Mouse (Mus musculus): ENCODE measurements at regions not wholly inside any gene's neighbourhood (a gene's known extent, or its start where the extent isn't known, plus 50 kb on each side); places are given as distances from the start of the nearest gene placed in this dataset.

DNA sequence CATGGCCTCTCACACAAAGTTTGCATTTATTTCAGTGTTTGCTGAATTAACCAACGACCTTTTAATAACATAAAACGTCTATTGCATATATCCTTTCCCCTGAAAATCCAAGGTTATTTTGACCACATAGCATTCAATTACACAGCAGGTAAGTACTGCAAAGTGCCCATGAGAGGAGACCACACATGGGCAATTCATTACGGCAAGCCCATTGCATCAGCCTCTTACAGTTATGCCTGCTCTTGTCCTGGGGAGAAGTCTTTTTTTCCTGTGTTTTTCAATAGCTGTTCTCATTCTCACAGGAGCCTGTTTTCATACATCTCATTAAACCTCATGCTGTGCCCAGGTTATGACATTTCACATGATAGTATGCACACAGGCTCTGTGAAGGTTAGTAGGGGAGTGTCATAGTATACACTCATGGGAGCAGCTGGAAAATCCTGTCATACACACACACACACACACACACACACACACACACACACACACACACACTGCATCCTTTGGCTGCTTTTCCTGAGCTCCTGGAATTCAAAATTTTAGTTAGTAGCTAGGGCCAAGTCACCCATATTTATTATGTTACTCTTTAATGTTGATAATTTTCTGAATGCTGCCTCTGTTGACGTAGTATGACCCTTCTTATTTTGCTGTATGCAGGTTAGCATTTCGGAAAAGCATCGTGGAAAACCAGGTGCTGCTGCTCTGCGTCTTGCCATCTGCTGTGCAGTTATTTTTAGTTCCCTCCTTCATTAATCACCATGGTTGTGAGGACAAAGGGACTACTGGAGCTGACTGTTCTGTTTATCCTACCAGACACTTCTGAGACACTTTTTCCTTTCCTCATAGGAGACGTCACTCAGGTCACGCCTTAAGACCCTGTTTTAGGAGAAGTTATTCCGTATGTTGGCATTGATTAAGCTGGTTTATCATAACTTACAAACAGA lies 483.6 kb downstream of the Bckdhb start:
- DNase-seq (ENCODE audit: extremely low read depth, low read depth) = no peak
